Mouse (Mus musculus): ENCODE measurements around the gene Krt73.
A peak's percentile ranks its signal among the peaks of the same experiment; 100 is the strongest.

Gene Krt73

DNA sequence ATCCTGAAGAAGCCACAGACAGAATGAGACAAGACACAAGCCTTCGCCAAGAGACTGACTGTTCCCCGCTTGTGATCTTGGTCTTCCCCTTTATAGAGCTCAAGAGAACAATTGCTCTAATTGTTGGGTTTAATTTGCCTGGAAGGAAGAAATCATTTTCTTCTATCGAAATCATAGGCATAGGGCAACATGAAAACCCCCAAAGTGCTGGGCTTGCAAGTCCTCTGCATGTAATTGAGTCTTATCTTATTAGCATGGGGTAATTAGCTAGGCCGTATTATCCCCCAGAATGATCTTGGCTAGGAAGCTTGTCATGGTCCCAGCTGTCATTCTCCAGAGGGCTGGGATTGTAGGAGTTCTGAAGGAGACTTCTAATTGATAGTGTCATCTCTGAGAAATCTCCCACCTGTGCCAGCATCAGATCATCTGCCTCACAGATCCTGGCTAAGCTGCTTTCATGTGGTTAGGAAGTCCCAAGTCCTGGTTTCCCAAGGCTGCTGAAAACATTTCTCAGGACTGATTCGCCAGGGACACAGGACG, at the start of gene Krt73:
Gene Krt73, minus strand, starts transcription at position 51 of the 540 bp plus-strand sequence.
- no peak for DNase-seq

DNA sequence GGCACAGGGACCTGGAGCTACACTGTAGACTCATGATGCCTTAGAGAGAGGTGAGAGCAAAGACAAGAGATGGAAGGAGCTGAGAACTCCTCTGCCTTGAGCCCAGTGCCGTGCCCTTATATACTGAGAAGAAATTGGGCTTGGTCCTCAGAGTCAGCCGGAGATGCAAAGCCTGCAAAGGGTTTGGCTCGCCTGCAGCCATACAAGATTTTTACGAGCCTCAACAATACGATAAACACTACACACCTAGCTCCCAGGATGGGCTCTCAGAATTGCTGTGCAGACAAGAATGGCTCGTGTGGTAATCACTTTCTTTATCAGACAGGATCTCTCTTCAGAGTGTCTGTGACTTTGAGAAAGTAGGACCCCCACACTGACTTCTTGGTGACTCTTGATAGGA, 48.5 kb upstream of the Krt73 start, which contains the start of gene Krt1:
Gene Krt1, minus strand, starts transcription at position 101 of the 400 bp plus-strand sequence.
- no peak for DNase-seq

DNA sequence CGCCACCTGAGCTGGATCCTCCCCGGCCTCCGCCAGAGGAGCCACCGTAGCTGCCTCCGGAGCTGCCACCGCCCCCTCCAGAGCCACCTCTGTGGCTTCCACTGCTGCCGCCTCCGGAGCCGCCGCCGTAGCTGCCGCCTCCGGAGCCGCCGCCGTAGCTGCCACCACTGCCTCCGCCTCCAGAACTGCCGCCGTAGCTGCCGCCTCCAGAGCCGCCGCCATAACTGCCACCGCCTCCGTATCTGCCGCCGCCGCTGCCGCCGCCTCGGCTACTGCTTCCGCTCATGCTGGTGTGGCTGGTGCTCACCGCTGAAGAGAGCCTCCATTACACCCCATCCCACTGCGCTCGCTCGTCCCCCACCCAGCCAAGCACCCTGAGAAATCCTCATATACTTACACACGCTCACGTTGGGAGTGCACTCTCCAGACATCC, 43.8 kb upstream of the Krt73 start:
- DNase-seq: peak; percentile 23 to 49

DNA sequence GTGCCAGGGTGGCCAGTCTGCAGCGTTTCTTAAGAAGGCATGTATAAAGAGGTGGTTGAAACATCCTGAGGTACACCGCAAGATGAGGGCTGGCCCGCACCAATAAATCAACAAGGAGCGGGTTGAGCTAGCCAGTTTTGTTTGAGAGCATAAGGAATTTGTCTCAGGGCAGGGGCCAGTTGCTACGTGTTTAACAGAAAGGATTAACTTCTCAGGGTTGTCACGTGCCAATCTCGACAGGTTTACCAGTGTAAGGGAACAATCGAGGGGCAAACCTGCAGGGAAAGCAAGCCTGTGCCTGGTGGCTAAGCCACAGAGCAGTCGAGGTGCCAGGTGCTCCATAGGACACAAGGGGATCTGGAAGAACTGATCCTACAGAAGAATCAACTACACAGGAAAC, 41.0 kb upstream of the Krt73 start:
- DNase-seq: no peak

DNA sequence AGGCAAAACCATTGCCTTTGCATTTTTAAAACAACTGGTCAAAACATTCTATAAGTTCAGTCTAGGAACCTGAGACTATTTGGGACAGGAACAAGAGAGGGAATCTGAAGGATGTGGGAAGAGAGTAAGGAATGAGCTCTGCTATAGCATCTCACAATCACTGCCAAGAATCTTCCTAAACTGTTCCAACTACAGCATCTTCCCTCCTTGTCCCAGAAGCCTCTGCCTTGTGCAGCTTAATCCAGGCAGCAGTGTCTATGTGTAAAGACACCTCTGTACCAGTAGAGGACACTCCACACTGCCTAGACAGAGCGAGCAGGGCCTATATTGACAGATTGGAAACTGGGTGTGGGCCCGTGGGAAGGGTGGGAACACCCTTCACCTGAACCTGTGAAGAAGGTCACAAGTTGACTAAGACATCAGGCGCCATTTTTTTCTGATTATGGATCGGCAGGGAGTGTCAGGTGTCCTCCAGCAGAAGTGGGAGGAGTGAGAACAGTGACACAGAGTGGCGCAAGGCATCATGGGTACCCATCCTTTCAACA, 32.7 kb upstream of the Krt73 start:
- DNase-seq: no peak

DNA sequence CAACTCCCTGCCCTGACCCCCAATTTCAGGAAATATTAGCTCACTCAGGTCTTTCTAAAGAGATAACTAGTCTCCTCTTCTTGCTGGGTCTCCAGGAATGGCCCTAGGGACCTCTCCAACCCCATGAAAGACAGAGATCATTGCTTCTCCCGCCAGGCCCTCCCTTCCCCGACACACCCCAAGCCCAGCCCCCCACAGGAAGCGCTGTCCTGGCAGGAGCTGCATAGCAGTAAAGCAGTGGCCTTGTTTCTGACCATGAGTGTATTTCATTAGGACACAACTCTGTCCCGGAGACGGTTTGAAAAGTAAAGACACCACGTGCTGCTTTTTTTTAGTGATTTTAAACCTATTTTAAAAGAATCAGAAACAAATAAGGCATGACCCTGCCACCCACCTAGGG, 31.0 kb upstream of the Krt73 start:
- DNase-seq: no peak

DNA sequence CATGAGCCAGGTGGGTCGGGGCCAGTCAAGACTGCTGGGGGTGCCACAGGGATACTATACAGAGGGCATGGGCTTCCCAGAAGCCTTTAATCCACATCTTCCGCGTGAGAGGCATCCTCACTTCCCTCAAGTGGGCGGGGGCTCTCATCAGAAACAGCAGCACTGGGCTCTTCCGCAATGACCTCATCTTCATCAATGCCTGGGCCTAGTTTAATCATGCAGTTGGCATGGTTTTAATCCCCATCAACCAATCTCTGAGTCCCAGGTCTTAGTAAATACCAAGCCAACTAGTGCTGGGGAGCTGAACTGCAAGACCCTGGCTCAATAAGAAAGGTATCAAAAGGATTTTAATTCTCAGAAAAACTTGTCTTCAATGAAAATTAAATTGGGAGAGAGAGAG, 27.3 kb upstream of the Krt73 start:
- no peak for DNase-seq

DNA sequence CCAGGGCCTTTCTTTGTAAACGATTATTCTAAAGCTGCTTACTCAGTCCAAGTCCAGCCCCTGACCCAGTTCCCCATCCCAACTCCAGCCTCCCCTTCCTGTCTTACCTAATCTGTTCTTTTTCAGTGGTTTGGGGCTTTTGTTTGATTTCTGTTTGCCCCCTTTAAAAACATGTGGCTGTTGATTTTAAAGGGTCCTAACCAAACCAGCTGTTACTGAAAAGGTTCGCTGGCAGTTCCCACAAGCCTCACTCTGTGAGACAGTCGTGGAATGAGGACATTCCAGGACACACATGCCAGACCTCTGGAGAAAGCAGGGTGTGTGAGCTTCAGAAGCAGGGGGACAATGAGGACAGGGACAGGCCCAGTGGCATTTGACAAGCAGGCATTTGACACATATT, 19.6 kb upstream of the Krt73 start:
- no peak for DNase-seq

DNA sequence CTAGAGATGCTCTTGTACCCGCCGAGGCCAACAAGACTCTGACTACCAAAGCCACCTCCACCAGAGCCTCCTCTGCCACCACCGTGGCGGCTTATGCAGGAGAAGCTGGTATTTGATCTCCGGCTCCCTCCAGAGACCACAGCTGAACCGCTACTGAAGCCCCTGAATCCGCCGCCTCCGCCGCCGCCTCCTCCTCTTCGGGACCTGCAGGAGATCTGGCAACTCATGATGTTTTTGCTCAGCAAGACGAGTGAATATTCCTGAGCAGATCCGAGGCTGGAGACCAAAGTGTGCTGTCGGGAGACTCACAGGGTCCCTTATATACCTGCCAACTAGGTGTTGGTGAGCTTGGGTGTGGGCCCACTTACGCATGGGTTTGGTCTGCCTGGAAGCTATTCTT, 15.7 kb upstream of the Krt73 start, which contains the start of gene Krt2:
Gene Krt2, minus strand, starts transcription at position 295 of the 400 bp plus-strand sequence.
- DNase-seq: no peak

DNA sequence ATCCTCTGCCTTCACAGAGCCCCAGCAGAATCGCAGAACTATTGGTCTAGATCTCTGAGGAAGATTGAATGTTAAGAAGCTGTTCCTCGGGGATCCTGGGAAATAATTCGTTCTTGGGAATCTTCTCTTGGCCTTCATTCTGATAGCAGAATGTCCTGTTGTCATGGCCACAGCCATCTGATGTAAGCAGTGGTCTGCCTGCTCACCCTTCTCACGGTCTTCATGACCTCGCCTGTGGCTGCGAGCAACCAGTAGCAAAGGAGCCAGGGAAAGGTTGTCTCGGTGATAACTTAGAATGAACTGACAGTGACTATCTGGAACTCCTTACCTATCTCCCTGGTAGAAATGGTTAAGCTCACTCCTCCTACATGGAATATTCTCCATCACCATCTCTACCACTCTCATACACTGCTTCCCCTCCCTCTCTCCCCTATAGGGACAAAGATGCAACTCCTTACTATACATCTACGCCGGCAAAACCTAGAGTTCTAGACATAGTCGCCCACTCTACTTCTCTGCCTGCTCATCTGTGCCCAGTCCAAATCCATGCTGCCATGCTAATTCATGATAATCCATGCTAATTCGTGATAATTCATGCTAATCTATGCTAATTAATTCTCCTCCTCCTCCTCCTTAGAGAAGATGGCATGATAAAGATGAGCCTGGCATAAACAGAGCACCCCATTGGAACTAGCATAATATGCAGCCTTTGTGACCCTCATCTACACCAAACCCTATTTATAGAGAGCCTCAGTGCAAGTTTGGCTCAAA, 1.1 kb upstream of the Krt73 start:
- DNase-seq: no peak

DNA sequence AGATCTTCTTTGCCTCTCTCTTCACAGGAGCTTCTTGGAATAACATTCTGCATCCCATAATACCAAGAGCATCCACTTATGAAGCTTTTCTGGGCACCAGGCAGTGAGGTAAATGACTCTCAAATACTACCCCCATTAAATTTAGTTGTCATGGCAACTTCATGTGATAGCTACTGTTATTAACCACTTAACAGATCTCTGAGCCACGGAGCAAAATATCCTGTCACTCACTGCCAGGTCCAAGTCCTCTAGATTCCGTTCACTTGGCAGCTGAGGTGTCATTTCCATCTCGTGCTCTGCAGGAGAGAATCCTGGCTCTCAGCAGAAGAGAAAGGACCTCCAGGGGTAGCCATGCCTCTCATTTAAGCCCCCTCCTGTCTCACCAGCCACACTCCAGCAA, 11.3 kb downstream of the Krt73 start:
- DNase-seq: no peak

DNA sequence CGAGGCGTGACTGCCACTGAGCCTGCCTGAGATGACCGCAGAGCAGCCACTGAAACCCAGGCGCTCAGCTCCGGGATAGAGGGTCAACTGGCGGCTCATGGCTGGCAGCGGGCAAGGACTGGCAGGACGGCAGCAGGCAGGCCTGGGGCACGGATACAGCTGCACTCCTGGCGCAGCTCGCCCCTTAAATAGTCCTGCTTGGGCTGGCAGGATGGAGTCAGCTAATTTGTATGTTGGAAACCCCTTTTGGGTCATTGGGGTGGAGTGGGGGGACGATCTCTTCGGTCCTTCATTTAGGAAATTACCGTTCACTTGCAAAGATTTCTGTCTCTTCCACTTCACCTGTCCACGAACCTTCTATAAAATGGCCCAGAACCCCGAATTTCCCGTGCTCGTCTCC, 15.8 kb downstream of the Krt73 start, which contains the start of gene Krt72:
Gene Krt72, minus strand, starts transcription at position 101 of the 400 bp plus-strand sequence.
- no peak for DNase-seq

DNA sequence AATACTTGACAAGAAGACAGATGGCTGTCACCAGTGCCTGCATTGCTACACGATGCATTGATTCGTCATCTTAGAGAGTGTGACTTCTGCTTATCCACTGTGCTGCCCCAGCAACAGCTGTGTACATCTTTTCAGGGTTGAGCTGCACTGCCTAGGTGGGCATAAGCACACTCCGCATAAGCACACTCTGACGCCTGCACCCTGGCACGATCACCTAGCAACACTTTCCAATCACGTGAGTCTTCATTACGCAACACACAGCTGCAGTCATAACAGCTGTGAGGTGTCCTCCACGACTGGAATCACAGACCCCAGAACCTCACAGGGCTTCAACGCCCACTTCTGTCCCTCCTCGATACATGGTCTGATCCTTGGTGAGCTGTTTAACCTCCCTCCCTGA, 28.7 kb downstream of the Krt73 start:
- DNase-seq: no peak

DNA sequence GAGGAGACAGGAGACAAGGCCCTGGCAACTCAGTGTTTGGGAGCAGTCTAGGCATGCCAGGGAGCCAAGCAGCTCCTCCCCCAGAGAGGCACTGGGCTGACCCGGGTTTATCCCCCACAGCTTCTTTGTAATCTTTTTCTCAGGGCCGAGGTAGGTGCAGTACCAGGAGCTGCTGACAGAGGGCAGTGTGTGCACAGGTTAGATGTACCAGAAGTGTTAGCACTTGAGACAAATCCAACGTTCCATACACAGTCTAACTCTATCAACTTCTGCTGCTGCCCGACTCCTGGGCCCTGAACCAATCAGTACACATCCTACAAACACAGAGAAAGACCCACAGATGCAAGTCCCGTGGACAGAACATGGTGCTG, 29.4 kb downstream of the Krt73 start:
- peak; percentile 83 to 93 for DNase-seq

DNA sequence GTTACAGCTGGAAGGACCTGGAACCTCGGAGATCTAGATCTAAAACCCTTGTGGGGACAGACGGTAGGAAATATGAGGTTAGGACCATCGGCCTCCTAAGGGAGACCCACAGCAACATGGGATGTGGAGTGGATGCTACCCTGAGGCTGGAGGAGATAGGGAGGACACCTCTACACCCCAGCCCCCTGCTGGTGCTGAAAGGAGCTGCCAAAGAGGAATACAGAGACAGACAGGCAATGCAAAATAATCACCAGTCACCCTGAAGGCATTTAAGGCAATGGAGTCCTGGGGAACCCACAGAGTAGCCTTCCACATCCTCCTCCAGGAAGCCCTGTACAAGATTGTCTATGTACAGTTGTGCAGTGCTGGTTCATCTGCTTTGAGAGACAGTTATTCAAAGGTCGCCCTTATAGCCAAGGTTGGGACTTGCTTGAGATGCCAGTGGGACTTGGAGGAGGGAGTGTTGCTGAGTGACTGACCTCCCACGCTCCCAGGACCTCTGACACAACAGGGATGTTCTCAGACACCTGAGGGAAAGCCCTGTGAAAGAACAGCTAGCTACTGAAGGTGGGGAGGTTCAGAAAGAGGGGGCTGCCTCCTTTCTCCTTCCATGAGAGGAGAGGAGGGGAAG, 30.0 kb downstream of the Krt73 start:
- DNase-seq: peak; percentile 40 to 44

DNA sequence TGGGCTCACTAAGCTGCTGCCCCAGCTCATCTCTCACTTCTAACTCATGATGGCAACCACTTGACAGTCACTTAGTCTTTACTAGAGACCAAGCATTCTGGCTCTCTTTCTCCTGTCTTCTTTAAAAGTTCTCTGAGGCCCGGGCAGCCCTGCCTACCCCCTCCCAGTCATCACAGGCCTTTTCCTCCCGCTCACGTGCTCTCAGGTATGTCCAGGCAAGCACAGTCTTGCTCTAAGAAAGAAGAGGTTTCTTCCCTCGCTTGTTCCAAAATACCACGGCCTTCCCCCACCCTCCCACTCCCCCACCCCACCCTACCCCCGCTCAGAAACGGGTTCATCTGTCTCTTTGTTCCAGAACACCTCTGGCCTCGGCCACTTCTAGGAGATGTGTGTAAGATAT, 31.9 kb downstream of the Krt73 start:
- DNase-seq: no peak
